Mouse (Mus musculus): ENCODE results near the gene Krtap5-2.
"Not testable (repeated sequence)": the region's sequence is repeated elsewhere in the genome, so short reads cannot be mapped to it uniquely, and the experiment has no call there.

Gene Krtap5-2

DNA sequence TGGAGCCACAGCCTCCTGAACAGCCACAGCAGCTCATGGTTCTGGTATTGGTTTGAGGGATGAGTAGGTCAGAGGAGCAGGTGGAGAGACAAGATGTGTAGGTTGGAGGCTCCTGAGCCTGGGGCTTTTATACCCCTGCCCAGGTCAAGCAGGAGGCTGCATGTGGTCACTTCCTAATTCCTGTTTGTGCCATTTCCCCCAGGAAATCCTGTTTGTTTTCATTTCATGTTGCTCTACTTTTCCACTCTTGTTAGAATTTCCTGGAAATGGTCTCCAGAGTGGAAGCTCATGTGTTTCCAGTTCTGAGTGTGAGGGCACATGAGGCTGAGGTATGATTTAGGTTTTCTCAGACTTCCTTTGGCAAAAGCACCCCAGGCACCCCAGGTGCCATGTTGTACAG, at the start of gene Krtap5-2:
Gene Krtap5-2, minus strand, starts transcription at position 101 of the 400 bp plus-strand sequence.
- not testable (repeated sequence) for DNase-seq (ENCODE audit: extremely low spot score, low read depth, low spot score)

DNA sequence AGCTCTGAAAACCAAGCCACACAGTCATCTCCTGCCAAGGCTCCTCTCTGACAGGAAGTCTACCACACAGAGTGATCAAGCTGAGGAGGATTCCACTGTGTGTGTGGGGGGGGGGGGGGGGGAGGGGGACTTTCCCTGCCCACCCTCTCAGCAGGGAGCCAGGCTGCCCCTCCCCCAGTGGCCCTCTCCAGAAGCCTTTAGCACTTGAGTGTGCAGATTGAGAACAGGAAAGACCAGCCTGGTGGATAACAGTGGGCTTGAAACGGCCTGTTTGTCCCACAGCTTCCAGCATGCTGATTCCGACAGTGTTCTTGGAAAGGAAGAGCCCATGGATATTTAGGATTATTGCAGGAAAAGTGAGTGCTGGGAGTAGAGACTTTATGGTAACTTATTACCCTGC, 48.7 kb upstream of the Krtap5-2 start:
- no peak for DNase-seq (ENCODE audit: extremely low spot score, low read depth, low spot score)

DNA sequence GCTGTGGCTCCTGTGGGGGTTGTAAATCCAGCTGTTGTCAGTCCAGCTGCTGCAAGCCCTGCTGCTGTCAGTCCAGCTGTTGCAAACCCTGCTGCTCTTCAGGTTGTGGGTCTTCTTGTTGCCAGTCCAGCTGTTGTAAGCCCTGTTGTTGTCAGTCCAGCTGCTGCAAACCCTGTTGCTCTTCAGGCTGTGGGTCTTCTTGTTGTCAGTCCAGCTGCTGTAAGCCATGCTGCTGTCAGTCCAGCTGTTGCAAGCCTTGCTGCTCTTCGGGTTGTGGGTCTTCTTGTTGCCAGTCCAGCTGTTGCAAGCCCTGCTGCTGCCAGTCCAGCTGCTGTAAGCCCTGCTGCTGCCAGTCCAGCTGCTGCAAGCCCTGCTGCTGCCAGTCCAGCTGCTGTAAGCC, 36.3 kb upstream of the Krtap5-2 start:
- not testable (repeated sequence) for DNase-seq (ENCODE audit: extremely low spot score, low read depth, low spot score)

DNA sequence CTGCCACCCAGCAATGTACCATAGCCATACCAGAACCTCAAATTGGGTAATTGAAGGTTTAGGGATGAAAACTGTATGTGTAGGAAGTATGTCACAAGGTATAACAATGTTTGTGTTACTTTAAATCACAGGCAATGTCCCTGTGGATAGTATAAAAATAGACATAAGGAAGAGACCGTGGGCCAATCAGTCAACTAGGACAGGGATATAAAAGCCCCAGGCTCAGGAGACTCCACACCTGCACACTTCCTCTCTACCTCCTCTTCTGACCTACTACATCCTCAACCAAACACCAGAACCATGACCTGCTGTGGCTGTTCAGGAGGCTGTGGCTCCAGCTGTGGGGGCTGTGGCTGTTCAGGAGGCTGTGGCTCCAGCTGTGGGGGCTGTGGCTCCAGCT, 35.8 kb upstream of the Krtap5-2 start, which contains the start of gene Gm7579:
Gene Gm7579, plus strand, starts transcription at position 301 of the 400 bp plus-strand sequence.
- DNase-seq (ENCODE audit: extremely low spot score, low read depth, low spot score), result no peak

DNA sequence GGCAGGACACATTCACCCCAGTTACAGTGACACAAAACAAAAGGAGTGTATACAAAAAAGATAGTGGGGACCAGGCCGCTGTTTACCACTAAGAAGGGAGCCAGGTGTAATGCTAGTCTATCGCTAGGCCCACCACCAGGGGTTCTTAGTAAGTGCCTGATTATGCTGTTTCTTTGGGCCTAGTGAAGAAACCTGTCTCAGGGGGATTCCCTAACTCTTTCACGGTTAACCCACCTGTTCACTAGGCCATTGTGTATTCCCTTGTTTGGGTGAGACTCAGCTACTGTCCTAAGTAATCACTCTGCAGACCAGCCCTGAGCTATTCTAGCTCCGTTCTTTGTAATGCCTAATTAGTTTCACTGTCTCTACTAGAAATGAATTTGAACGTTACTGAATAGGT, 31.1 kb upstream of the Krtap5-2 start:
- DNase-seq (ENCODE audit: extremely low spot score, low read depth, low spot score), result not testable (repeated sequence)

DNA sequence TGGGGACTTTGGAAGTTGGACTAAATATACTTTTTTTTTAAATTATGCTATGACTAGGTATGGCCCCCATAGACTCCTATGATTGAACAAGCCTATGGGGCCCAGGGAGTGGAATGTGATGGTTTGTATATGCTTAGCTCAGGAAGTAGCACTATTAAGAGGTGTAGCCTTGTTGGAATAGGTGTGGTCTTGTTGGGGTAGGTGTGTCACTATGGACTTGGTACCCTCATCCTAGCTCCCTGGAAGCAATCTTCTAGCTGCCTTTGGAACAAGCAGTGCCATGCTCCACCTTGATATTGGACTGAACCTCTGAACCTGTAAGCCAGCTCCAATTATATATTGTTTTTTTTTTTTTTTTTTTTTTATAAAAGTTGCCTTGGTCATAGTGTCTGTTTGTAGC, 29.7 kb upstream of the Krtap5-2 start:
- DNase-seq (ENCODE audit: extremely low spot score, low read depth, low spot score), result no peak

DNA sequence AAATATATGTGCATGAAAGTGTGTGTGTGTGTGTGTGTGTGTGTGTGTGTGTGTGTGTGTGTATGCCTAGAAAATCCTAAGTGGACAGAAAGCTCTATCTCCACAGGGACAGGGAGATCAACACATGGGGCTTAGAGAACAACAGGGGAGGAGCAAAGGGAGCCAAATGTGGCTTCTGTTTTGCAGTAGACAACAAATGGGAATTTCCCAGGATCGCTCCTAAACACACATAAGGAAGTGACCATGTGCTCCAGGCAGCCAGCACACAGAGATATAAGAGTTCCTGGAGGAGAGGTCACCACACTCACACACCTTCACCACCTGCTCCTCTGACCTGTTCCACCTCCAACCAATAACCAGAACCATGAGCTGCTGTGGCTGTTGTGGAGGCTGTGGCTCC, 25.3 kb upstream of the Krtap5-2 start, which contains the start of gene Krtap5-3:
Gene Krtap5-3, plus strand, starts transcription at position 301 of the 400 bp plus-strand sequence.
- no peak for DNase-seq (ENCODE audit: extremely low spot score, low read depth, low spot score)

DNA sequence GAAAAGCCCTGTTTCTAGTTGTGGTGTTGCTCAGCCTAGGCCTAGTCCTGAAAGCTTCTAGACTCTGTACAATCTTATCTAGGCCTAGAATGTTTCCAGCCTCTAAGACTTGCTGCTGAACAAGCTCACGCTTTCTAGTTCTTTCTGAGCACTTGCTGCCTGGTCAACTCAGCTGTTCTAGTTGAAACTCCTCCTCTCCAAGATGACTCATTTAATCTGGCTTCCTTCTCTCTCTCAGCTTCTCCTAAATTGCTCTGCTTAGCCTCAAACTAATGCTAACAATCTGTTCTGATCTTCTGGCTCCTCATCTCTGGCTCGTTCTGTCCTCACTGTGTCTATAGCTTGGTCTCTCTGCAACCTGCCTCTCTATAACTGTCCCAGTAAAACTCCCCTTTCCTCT, 22.9 kb upstream of the Krtap5-2 start:
- no peak for DNase-seq (ENCODE audit: extremely low spot score, low read depth, low spot score)

DNA sequence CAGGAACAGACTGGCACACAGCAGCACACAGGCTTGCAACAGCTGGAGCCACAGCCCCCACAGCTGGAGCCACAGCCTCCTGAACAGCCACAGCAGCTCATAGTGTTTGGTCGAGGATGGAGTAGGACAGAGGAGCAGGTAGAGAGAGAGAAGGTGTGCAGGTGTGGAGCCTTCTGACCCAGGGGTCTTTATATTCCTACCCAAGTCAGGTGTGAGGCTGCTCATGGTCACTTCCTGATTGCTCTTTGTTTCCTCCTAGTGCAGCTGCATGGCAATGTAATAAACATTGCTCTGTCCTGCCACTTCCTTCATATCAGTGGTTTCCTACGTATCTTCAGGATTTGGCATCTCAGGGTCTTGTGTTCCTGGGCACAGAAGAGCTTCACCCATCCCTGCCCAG, 14.5 kb upstream of the Krtap5-2 start, which contains the start of gene Gm10153:
Gene Gm10153, minus strand, starts transcription at position 101 of the 400 bp plus-strand sequence.
- no peak for DNase-seq (ENCODE audit: extremely low spot score, low read depth, low spot score)

DNA sequence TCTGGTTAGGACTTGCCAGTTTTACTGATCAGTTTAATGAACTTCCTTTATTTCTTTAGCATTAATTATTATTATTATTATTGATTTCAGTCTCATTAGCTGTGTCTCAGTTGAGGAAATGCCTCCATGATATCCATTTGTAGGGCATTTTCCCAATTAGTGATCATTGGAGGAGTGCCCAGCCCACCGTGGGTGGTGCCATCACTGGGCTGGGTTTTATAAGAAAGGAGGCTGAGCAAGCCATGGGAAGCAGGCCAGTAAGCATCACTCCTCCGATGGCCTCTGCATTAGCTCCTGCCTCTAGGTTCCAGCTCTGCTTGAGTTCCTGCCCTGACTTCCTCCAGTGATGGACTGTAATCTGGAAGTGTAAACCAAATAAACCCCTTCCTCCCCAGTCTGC, 12.4 kb upstream of the Krtap5-2 start:
- DNase-seq (ENCODE audit: extremely low spot score, low read depth, low spot score), result no peak

DNA sequence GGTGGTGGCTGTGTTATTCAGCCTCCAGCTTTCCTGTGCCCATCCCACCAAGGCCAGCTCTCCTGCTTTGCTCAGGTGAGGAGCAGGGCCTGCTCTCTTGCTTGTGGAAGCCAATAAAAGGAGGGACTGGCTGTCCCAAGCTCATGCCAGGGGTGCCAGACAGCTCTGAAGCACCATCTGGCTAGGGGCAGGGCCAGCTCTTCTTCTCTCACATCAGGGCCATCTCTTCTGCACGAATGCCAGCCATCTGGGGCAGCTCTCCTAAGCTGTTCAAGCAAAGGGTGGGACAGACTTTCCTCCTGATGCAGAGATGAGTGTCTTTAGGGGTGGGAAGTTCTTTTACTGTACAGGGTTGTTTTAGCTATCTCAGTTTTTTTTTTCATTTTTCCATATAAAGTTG, 5.2 kb upstream of the Krtap5-2 start:
- no peak for DNase-seq (ENCODE audit: extremely low spot score, low read depth, low spot score)

DNA sequence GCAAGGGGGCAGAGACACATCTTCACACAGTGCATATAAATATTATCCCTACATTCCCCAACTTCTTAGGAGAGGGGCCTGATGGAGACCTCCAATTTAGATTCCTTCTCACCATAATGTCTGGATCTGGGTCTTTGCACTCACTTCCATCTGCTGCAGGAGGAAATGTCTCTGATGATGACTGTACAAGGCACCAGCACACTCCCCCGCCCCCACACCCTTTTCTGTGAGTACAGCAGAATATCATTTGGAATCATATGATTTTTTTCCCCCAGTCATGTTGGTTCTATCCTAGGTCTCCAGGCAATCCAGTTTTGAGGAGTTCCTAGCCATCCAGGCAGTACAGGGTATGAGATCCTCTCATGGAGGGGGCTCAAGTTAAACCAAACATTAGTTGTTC, 2.9 kb upstream of the Krtap5-2 start:
- no peak for DNase-seq (ENCODE audit: extremely low spot score, low read depth, low spot score)

DNA sequence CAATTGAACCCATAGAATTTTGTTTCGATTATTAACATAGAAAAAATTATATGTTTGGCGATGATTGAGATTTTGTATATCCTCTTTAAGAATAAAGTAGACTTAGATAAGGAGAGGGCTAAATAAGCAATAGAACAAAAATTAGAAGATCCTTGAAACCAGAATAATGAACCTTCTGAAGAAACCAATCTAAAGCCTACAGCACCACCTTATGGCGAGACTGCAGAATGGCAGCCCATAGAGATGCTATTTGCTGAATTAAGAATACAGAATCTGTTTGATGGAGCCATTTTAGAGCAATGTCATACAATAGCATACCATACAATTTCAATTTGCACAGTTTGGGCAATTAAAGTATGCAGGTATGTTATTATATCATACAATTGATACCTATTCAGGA, 6.0 kb downstream of the Krtap5-2 start:
- DNase-seq (ENCODE audit: extremely low spot score, low read depth, low spot score), result no peak

DNA sequence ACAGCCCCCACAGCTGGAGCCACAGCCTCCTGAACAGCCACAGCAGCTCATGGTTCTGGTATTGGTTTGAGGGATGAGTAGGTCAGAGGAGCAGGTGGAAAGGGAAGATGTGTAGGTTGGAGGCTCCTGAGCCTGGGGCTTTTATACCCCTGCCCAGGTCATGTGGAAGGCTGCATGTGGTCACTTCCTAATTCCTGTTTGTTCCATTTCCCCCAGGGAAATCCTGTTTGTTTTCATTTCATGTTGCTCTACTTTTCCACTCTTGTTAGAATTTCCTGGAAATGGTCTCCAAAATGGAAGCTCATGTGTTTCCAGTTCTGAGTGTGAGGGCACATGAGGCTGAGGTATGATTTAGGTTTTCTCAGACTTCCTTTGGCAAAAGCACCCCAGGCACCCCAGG, 10.2 kb downstream of the Krtap5-2 start, which contains the start of gene Gm4553:
Gene Gm4553, minus strand, starts transcription at position 101 of the 400 bp plus-strand sequence.
- not testable (repeated sequence) for DNase-seq (ENCODE audit: extremely low spot score, low read depth, low spot score)

DNA sequence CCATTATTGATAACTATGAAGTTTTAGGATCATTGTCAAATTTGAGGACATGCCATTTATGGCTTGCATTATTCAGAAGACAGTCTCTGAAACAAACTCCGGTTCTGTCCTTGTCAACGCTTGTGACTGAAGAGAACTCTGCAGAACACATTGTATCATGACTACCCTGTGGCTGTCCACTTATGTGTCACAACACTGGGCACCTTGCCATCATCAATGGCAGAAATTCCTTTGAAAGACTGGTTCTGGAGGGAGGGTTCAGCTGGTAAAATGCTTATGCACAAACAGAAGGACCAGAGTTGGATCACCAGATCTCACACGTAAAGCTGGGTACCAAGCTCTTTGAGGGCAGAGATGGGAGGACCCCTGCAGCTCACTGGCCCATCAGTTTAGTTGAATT, 16.4 kb downstream of the Krtap5-2 start:
- DNase-seq (ENCODE audit: extremely low spot score, low read depth, low spot score), result no peak

DNA sequence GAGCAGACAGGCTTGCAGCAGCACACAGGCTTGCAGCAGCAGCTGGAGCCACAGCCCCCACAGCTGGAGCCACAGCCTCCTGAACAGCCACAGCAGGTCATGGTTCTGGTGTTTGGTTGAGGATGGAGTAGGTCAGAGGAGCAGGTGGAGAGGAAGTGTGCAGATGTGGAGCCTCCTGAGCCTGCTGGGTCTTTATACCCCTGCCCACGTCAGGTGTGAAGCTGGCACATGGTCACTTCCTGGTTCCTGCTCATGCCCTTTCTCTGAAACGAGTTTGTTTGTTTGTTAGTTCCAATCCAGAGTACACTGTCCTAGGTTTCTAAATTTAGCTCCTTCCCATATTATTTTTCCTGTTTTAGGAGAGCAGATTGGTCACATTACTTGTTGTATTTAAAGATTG, 18.8 kb downstream of the Krtap5-2 start, which contains the start of gene Gm29735:
Gene Gm29735, minus strand, starts transcription at position 101 of the 400 bp plus-strand sequence.
- DNase-seq (ENCODE audit: extremely low spot score, low read depth, low spot score), result not testable (repeated sequence)

DNA sequence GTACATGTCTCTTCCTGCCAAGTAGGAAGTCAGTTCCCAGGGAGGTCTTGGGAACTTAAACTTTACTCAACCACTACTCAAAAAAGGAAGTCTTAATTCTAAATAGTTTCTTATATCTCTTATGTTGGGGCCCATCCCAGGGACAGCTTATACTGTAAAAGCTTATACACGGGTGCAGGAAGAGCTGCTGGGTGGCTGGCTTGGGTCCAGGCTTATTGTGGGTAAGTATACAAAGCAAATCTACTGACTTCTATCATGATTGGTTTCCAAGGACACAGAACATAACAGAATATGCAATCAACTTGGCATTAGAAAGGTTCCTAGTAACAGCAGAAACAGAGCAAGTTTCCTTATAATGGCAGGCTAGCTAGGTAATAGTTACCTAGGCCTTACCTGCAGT, 20.5 kb downstream of the Krtap5-2 start:
- DNase-seq (ENCODE audit: extremely low spot score, low read depth, low spot score), result no peak

DNA sequence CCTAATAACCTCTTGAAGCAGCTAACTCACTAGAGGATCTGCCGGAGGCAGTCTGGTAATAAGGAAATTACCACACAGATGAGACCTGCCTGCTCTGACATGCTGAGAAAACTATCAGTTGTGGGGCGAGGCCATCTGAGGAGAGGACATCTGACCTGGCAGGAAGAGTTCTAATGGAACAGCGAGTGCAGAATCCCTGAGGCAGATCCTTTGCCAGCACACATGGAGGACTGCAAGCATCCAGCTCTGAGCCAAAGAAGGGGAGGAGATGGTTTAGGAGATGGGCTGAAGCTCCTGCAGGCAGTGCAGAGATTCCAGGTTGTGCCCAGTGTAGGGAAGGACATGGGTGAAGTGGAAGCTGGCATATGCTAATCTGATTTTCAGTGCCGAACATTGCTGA, 23.6 kb downstream of the Krtap5-2 start:
- DNase-seq (ENCODE audit: extremely low spot score, low read depth, low spot score), result no peak

DNA sequence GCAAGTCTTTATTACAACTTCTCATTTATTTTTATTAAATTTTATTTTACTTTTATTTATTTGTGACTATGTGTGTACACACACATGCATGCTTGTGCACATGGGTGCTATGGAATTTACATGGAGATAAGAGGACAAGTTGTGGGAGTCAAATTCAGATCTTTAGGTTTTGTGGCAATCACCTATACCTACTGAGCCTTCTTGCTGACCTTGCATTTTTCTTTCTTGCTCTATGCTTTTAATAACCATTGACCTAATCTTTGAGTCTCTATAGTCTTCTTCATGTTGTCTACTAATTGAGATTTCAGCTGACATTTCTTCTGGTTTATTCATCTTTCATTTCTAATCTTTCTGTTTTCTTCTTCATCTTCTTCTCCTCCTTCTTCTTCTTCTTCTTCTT, 27.2 kb downstream of the Krtap5-2 start:
- DNase-seq (ENCODE audit: extremely low spot score, low read depth, low spot score), result no peak

DNA sequence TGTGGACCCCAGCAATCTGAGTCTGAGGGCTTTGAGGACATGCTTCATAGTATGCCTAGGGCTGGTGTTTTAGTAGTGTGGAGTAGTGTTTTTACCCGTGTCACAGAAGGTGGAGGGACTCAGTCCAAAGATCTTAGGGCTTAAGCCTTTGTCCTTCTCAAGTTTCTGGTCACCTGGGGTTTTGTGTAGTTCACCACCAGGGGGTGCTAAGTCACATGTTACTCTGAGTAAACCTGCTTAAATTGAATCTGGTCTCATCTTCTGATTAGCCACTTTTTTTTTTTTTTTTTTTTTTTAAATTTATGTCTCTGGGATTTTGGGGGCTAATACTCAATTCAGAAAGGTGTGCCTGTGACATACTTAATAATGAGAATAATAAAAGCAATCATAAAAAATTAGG, 29.8 kb downstream of the Krtap5-2 start:
- no peak for DNase-seq (ENCODE audit: extremely low spot score, low read depth, low spot score)

DNA sequence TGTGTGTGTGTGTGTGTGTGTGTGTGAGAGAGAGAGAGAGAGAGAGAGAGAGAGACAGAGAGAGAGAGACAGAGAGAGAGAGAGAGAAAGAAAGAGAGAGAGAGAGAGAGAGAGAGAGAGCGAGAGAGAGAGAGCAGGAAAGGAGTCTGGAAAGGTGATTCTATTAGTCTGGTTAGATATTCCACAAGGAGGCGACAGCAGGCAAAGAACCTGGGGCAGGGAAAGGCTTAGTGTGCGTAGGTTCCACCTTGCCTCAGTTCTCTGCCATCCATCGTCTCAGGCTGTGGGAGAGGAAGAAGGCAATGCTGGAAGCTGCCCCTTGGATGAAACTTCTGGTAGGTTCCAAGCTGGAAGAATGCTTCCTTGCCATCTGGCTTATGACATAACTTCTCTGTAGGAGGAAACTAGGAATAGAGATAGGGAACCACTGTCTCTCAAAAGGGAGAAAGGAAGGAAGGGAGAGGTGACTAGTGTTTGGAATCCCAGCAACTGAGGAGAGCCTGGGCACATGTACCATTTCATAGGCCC, 30.3 kb downstream of the Krtap5-2 start:
- no peak for DNase-seq (ENCODE audit: extremely low spot score, low read depth, low spot score)

DNA sequence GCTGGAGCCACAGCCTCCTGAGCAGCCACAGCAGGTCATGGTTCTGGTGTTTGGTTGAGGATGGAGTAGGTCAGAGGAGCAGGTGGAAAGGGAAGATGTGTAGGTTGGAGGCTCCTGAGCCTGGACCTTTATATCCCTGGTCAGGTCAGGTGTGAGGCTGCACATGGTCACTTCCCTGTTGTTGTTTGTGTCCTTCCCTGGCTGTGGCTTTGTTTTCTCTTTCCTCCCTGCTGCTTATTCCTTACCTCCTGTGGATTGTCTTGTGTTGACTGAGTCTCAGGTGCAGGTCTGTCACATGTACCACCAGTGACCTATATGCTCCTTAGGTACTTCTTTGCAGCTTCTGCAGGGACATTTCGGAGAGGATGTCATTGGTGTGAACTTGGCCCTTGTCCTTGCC, 31.3 kb downstream of the Krtap5-2 start, which contains the start of gene Gm45337:
Gene Gm45337, minus strand, starts transcription at position 101 of the 400 bp plus-strand sequence.
- DNase-seq (ENCODE audit: extremely low spot score, low read depth, low spot score), result no peak

DNA sequence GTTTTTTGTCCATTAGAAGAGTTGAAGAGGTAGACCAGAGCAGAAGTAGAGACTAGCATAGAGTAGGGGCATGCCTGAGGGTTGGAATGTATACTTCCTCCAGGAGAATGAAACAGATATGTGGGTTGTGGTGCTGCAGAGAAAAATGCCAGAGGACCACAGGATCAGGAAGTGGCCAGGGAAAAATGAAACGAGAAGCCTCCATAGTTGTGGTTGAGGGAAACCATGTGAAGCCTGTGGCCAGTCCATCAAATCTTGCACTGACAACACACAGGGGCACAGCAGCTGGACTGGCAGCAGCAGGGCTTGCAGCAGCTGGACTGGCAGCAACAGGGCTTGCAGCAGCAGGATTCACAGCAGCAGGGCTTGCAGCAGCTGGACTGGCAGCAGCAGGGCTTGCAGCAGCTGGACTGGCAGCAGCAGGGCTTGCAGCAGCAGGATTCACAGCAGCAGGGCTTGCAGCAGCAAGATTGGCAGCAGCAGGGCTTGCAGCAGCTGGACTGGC, 32.2 kb downstream of the Krtap5-2 start:
- not testable (repeated sequence) for DNase-seq (ENCODE audit: extremely low spot score, low read depth, low spot score)

Data from hindlimb bud, embryonic 11.5 days (tissue).